Mouse (Mus musculus) skeletal muscle tissue, adult 2 months (tissue): ENCODE measurements around the gene Fbxl17.

Experiments
- DNase-seq: peaks from one replicate; pipeline ENCODE4 v3.0.0-alpha.2; 2012; ENCODE audit warnings: low read depth, low spot score

The Fbxl17 gene

GRCm38 (mm10) chr17:63328888-63329287, 170.9 kb downstream of the Fbxl17 start:
- DNase-seq: peak; percentile 56

GRCm38 (mm10) chr17:63326227-63326626, 173.6 kb downstream of the Fbxl17 start:
- DNase-seq: no peak

DNA sequence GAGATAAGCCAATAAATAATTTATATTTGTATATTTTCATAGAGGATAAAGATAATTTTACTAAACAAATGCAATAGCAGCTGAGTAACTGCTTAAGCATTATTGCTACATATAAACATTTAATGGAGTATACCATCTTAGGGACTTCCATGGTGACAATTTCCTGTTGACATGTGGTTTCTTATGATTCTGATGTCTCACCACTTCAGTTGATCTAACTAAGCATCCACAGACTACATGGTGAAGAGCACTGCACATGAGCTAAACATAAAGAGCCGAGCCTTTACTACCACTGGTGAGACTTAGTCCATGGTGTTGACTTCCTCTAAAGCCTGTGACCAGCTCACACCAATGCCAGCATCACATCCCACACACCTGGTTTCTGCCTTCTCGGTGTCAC, 175.1 kb downstream of the Fbxl17 start:
- no peak for DNase-seq

- peak; percentile 74 for DNase-seq
These were observed 175.8 kb downstream of the Fbxl17 start for GRCm38 (mm10) chr17:63324039-63324438.

GRCm38 (mm10) chr17:63322846-63323245, 177.0 kb downstream of the Fbxl17 start:
- DNase-seq: no peak

DNA sequence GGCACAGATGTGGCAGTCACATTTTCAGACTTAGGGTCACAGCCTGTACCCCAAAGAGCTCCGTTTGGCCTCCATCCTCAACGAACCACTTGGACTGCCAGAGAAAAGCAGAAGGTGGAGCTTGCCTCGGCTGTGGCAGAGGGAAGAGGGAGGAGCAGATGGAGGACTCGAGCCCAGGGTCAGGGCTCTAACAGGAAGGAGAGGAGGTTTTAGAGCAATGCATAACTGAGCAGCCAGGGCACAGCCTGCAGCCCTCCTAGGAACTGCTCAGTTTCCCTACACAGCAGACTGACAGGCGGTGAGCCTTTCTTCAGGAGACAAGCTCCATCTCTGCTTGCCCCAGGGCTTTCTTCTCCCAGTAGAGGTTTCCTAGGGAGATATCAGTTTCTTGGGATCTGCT, 178.5 kb downstream of the Fbxl17 start:
- DNase-seq: no peak

DNA sequence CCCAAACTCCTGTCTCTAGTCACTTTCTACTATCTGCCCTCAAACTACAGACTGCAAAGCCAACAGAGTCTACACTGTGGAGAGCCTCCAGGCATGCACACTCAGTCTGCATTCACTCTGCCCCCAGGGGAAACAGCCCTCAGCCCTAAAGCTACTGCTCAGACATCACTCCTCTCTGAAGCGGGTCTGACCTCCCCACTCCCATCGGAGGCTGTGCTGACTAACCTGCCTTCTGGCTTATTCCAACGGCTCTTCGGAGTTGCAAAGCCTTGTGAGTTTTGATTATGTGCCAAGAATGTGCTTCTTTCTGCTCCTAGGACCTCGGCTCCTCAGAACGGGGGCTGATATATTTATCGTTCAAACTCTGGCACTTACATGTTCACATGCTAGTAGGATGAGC, 182.3 kb downstream of the Fbxl17 start:
- no peak for DNase-seq

DNA sequence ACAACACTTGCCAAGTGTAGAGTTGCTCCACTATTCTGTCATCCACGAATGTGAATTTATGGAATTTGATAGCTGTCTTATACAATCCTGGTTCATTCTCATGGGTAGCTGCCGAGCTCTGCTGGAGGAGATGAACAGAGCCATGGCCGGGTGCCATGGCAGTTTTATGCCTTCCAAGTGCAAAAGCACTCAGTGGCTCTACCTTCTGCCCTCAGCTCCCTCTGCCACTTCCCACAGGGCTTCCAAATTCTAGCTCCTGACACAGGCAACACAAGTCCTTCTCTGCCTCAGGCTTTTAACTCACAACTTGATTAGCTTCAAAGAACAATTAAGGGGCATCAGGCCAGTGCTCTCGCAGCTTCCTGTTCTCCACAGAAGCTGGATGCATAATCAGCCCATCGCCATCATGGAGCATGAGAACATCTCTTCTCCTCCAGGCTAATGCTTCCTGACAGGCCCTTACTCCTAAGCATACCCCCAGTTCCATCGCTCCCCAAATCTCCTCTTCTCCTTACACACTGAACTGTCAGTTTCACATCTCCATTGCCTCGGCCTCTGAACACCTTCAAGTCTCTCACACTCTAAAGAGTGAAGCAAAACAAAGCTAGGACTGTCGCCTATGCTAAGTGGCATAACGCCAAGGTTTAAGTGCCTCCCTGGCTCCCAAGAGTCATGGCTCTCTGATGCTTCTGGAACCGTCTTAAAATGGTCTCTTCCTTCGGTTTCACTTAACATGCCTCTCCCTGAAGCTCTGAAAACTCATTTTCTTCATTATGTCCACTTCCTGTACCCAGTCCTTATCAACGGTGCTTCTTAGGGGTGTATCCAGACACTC, 184.0 kb downstream of the Fbxl17 start:
- DNase-seq: peak; percentile 36

- no peak for DNase-seq
These were observed 187.0 kb downstream of the Fbxl17 start for GRCm38 (mm10) chr17:63312804-63313203.

GRCm38 (mm10) chr17:63312330-63312729, 187.5 kb downstream of the Fbxl17 start:
- no peak for DNase-seq

- DNase-seq: no peak
These were observed 188.2 kb downstream of the Fbxl17 start for GRCm38 (mm10) chr17:63311613-63312012.

GRCm38 (mm10) chr17:63310021-63310420, 189.8 kb downstream of the Fbxl17 start:
- no peak for DNase-seq

DNA sequence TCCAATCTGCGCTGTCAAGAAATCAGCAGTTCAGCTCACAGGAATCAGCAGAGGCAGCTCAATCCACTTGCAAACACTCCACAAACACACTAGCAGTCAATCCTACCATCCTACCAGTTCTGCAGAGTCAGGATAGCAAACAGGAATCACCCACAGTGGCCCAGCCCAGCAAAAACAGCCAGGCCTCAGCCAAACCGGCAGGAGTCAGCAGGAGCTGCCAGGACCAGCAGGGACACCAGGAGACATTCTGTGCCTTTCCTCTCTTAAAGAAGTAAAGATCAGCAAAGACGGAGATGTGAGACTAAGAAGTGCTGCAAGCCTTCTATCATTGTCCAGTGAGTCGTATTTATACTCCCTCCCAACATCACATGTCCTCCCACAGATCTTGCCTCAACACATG, 196.0 kb downstream of the Fbxl17 start:
- no peak for DNase-seq

DNA sequence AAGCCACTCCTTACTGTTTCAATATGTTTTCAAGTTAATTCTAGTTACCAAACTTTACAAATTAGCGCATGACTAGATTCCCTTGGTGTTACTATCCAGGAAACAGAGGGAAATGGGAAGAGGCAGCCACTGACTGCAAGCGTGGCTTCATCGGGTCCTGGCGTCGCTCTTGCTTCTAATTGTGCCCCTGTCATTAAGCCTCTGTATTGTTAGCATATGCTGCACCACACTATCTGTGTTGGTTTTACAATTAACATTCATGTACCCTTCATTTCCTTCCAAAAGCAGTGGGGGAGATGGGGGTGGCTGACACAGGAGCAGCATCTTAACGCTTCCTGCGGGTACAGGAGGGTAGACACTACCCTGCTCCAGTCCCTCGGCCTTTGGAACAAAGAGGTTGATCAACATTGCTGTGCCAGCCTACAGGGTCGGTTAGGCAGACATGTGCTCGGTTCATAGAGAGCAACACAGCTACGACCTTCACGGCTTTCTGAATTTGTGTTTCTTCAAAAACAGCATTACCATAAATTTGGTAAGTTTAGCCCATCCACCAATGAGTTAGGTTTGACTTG, 197.9 kb downstream of the Fbxl17 start:
- DNase-seq: no peak

DNA sequence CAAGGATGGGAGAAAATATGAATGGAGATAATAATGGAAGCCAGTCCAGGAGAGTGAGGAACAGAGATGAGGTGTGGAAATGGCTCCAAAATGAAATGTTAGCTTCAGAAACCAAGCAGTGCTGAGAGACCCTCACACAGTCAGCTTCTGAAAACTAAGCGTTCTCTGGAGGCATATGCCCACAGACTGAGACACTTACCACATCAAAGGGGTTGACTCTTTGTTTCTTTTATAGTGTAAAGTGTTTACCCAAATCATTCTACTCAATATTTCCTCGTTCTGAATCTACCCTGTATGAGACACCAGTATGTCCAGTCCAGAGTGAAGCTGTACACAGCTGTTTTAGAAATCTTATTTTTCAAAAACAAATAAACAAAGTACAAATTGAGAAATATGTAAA, 204.3 kb downstream of the Fbxl17 start:
- no peak for DNase-seq

DNA sequence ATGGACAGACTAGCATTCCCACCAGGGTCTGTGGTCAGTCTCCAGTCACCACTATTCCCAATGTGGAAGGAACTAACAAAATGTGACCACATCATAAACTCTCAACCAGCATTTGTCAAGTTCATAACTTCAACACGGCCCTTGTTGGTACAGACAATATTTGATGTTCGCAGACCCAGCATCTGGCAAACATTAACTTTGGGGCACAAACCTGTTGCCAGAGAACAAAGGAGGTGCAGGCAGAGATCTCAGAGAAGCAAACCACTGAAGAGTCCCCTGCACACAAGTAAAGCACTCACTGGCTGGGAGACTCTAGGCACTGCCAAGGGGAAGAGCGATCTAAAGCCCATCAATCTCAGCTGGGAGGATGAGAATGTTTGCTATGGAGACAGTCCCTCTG, 204.9 kb downstream of the Fbxl17 start:
- DNase-seq: no peak

- DNase-seq: no peak
These were observed 205.8 kb downstream of the Fbxl17 start for GRCm38 (mm10) chr17:63293979-63294378.

DNA sequence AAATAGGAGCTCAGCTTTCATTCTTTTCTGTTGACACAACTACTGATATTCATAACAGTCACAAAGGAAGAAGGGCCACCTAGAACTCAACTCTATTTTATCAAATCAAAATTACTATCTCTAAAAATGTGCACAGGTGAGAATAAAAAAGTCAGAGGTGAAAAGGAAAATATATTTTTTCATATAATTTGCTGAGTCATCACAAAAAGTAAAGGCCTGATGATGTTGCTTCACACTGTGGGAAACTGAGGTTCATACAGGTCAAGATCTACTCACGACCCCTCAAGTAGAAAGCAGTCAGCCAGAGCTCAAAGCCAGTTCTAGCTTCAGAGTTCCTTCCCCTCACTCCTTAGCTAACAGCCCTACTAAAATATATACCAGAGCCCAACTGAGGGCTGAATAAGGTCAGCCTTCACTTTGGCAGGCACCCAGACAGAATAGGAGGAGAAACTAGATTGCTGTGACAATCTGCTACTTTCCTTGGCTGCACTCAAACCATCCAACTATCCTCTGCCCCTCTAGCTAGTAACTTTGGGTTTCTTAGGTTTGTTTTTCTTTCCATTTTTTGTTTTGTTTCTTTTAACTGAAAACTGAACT, 210.4 kb downstream of the Fbxl17 start:
- peak; percentile 21 for DNase-seq

- no peak for DNase-seq
These were observed 211.0 kb downstream of the Fbxl17 start for GRCm38 (mm10) chr17:63288850-63289249.

DNA sequence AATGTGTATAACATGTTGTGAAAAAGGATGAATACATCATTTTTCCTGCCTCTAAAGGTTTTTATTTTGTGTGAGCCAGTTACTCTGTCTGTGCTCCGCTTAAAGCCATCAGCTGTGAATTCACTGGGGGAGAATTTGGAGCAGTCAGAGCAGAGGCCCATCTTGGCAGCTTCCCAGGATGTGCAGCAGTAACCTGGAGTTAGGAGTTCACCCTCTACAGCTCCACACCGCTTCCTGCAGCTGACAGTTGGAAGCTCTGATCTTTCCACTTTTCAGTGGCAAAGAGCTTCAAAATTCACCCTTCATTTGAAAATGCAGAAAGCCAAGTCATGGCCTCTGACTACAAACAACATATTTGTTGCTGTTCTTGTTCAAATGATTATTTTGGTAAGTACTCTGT, 212.4 kb downstream of the Fbxl17 start:
- DNase-seq: peak; percentile 44

DNA sequence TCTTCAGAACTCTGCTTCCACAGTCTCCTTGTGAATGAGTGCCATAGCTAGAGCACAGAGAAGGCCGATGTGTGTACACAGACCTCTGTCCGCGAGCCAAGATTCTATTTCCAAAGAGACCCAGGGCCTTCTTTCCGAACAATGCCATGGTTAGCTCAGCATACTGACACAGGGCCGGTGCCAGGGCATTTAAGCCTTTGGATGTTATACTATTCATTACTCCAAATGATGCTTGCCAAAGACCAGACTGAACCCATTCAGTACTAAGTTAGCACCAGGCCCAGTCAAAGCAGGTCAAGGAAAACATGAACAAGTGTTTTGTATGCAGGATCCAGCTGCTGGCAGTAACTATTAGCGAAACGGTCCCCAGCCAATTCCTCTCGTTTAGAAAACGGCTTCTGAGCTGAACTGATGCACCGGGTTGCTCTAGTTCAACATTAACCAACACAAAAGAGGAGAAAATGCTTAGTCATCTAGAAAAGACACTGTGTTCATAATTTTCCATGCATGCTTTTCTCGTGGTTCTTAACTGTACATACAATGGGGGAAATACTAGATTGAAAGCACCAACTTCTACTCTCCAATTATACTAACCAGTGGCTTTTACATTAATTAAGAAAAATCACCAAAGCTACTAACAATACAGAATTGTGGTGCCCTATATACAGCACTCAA, 214.4 kb downstream of the Fbxl17 start:
- DNase-seq: peak; percentile 45

DNA sequence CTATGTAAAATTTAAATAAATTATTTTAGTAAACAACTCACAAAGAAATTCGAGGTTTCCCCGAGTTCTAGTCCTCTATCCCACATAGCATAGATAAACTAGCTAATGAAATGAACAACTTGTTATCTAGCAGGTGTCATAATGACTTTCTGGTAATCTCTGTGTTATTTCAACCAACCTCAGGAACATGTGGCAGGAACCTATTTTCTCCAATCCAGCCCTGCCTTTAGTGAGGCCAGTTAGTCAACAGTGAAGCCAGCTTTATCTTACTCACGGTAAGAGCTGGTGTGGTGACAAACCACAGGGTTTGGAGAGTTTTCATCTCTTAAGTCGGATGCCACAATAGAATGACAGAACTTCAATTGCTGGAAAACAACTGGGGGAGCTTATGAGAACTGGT, 215.7 kb downstream of the Fbxl17 start:
- DNase-seq: no peak
